16 mouse cellular contexts compared by ENCODE assay signal in genomic region chr17:24727618-24728017, GRCm38 (mm10). TPM values are rescaled to one million over a fixed set of nuclear protein-coding genes. Genes with fewer than 3 reads are reported as not detected.
DNase-seq lines count a peak whose midpoint lies in the region; ATAC-seq lines count a peak whose summit lies in the region.
"Had no signal": no experiment of that assay in that cellular context is flagged by ENCODE, and none has a peak within 500 bp of the region (broad histone marks: within the 10 kb centered on the region; RNA-seq: fewer than 3 reads in every experiment).

Gene Rpl3l, plus strand, starts transcription at chr17:24727820.

- intact Hi-C loops in heart, postnatal 36 days (cut with DNase I), result no loop called here

- H3K9me3 ChIP-seq in hindbrain, embryonic 13.5 days, result no peaks in the 10 kb centered on the region
- no peaks in the 10 kb centered on the region for H3K9me3 ChIP-seq in hindbrain, embryonic 11.5 days (ENCODE audit: control insufficient read depth, low read length)
- H3K9me3 ChIP-seq: midbrain, embryonic 15.5 days; neural tube, embryonic 13.5 days had no signal

- H3K9ac ChIP-seq in hindbrain, embryonic 13.5 days, result 0 out of 2 replicates have a peak within 1 kb of the TSS, but pooled peaks have one; percentile 29
- no peak within 1 kb of the TSS for H3K9ac ChIP-seq in hindbrain, embryonic 11.5 days (ENCODE audit: low read depth, low read length)
- H3K9ac ChIP-seq: lung, embryonic 14.5 days; midbrain, embryonic 15.5 days; neural tube, embryonic 13.5 days had no signal

- H3K4me1 ChIP-seq in hindbrain, embryonic 13.5 days (replicated peaks), result peaks cover 11% of the 10 kb centered on the region
- peaks cover 5% of the 10 kb centered on the region for H3K4me1 ChIP-seq in hindbrain, embryonic 11.5 days (replicated peaks; ENCODE audit: control insufficient read depth, insufficient read depth, low read length)
- H3K4me1 ChIP-seq in brown adipose tissue, adult 24 weeks (ENCODE audit: control insufficient read depth, insufficient read depth, insufficient read length, low read length), result no peaks in the 10 kb centered on the region

- peaks cover under 1% of the 10 kb centered on the region; the same call in 1 of the 2 replicates for H3K36me3 ChIP-seq in hindbrain, embryonic 13.5 days
- no peaks in the 10 kb centered on the region for H3K36me3 ChIP-seq in hindbrain, embryonic 11.5 days (ENCODE audit: control insufficient read depth, insufficient read depth, low read length)
- H3K36me3 ChIP-seq: midbrain, embryonic 15.5 days had no signal

- peaks cover 23% of the 10 kb centered on the region; the same call in 1 of the 2 replicates for H3K27me3 ChIP-seq in hindbrain, embryonic 13.5 days
- no peaks in the 10 kb centered on the region; the same call in 1 of the 2 replicates for H3K27me3 ChIP-seq in hindbrain, embryonic 11.5 days (ENCODE audit: control insufficient read depth, insufficient read depth, low read length)

- no peak for DNase-seq in hindbrain, embryonic 11.5 days (ENCODE audit: low spot score)
- DNase-seq in gastrocnemius, postnatal 25 days, result peak; percentile 81
- peak; percentile 31 to 52 for DNase-seq in heart, postnatal 36 days
- no peak for DNase-seq in Muller cell, postnatal 12 days (ENCODE audit: inconsistent ontology term)
- DNase-seq in ovary, postnatal 10 days (ENCODE audit: low spot score), result no peak
- DNase-seq in cerebellum, adult 9-11 months, result no peak
- DNase-seq: adrenal gland, postnatal 36 days; cerebellum, postnatal 36 days; kidney, adult 2 months; liver; lung, embryonic 14.5 days had no signal

- no peak for ATAC-seq in hindbrain, embryonic 13.5 days (ENCODE audit: low FRiP score)
- ATAC-seq in hindbrain, embryonic 11.5 days (ENCODE audit: low FRiP score), result no peak
- ATAC-seq: midbrain, embryonic 15.5 days had no signal

- no peak within 1 kb of the TSS for H3K27ac ChIP-seq in hindbrain, embryonic 13.5 days
- no peak within 1 kb of the TSS for H3K27ac ChIP-seq in hindbrain, embryonic 11.5 days (ENCODE audit: low read depth, low read length)
- H3K27ac ChIP-seq in brown adipose tissue, adult 24 weeks (replicated peaks; ENCODE audit: low read depth, low read length), result no peak within 1 kb of the TSS
- H3K27ac ChIP-seq: midbrain, embryonic 15.5 days; neural tube, embryonic 13.5 days had no signal

- no peak within 1 kb of the TSS for H3K4me2 ChIP-seq in hindbrain, embryonic 13.5 days
- no peak within 1 kb of the TSS for H3K4me2 ChIP-seq in hindbrain, embryonic 11.5 days (replicated peaks; ENCODE audit: low read depth, low read length)
- H3K4me2 ChIP-seq: lung, embryonic 14.5 days; midbrain, embryonic 15.5 days; neural tube, embryonic 13.5 days had no signal

- no peak within 1 kb of the TSS for H3K4me3 ChIP-seq in hindbrain, embryonic 13.5 days
- no peak within 1 kb of the TSS for H3K4me3 ChIP-seq in hindbrain, embryonic 11.5 days (ENCODE audit: low read depth, low read length)
- peak within 1 kb of the TSS; percentile 1; the same call in 1 of the 2 replicates for H3K4me3 ChIP-seq in brown adipose tissue, adult 24 weeks (ENCODE audit: insufficient read depth, low read depth, low read length)
- H3K4me3 ChIP-seq: midbrain, embryonic 15.5 days; neural tube, embryonic 13.5 days had no signal

- 80% methylated on average over 2 of the region's 2 CpGs for WGBS in hindbrain, embryonic 13.5 days
- 73% methylated on average over 2 of the region's 2 CpGs for WGBS in hindbrain, embryonic 11.5 days

RNA-seq across cellular contexts. Expression of gene Rpl3l, which starts in this region (rescaled TPM):
- not detected in 2 replicates for polyA plus RNA-seq in hindbrain, embryonic 13.5 days (2015; fragmentation: Nextera tagmentation; extraction: Ambion mirVana)
- 0.11 TPM in 1 of 2 replicates, not detected in the other for polyA plus RNA-seq in hindbrain, embryonic 11.5 days (2014; fragmentation: Nextera tagmentation; extraction: Ambion mirVana)
- 4.8 and 10.7 TPM in 2 replicates for polyA plus RNA-seq in brown adipose tissue, adult 24 weeks (2012; ENCODE audit: insufficient read depth, insufficient read length, missing spikeins)
- total RNA-seq in gastrocnemius, postnatal 25 days (2021), result 100 to 1,000 TPM; 723 to 775 TPM
- 100 to 1,000 TPM; 400 to 416 TPM for total RNA-seq in heart, postnatal 36 days (2021)
- polyA plus RNA-seq: embryonic facial prominence, embryonic 11.5 days; lung, embryonic 14.5 days; midbrain, embryonic 15.5 days; neural tube, embryonic 13.5 days had no signal

Comparison
In these comparisons a context has a peak if more than half of its experiments do, and no peak if none do; other contexts are left out.
1. DNase-seq: peak in gastrocnemius, postnatal 25 days (single experiment) and heart, postnatal 36 days (2 of 2); none in hindbrain, embryonic 11.5 days (single experiment), Muller cell, postnatal 12 days (single experiment), ovary, postnatal 10 days (single experiment) and cerebellum, adult 9-11 months (single experiment).